Mouse (Mus musculus) megakaryocyte-erythroid progenitor cell, adult 5-6 weeks (primary cell): Measurements from ENCODE around the gene Sun5. TPM values are rescaled to one million over a fixed set of nuclear protein-coding genes. Genes with fewer than 3 reads are reported as not detected.
A peak's percentile ranks its signal among the peaks of the same experiment; 100 is the strongest.
"Not testable (repeated sequence)": the region's sequence is repeated elsewhere in the genome, so short reads cannot be mapped to it uniquely, and the experiment has no call there.

Source experiments
- ATAC-seq: replicated peaks from 2 replicates; pipeline ENCODE4 v1.8.0; 2016; ENCODE audit warnings: mild to moderate bottlenecking, inconsistent platforms; ENCODE audit not compliant: severe bottlenecking, poor library complexity, low FRiP score, low TSS enrichment
- total RNA-seq, 2 experiments: library from RNA; stranded (forward) in 1 of 2; stranded (reverse) in 1 of 2; fragments of 200-1000, 215-1000 nt in 1 of 2; fragments of >200 nt in 1 of 2; fragmentation: Nextera tagmentation in 1 of 2; gene quantifications; 2 replicates each; pipeline ENCODE4 v1.2.3; 2014 to 2017

The Sun5 gene
- total RNA-seq (2014; fragmentation: Nextera tagmentation) (not detected in 2 replicates), total RNA-seq (2017) (not detected in 2 replicates)

- no peak for ATAC-seq
Measured at GRCm38 (mm10) chr2:153870984-153871383, at the start of gene Sun5. Gene Sun5, minus strand, starts transcription at chr2:153871084.

GRCm38 (mm10) chr2:153917930-153918329, 47.0 kb upstream of the Sun5 start, which contains the start of gene Bpifb3:
Gene Bpifb3, plus strand, starts transcription at chr2:153918230.
- ATAC-seq: no peak

- ATAC-seq: no peak
Measured at GRCm38 (mm10) chr2:153914151-153914550, 43.3 kb upstream of the Sun5 start.

GRCm38 (mm10) chr2:153906626-153907025, 35.7 kb upstream of the Sun5 start:
- no peak for ATAC-seq

- no peak for ATAC-seq
Measured at GRCm38 (mm10) chr2:153902726-153903125, 31.8 kb upstream of the Sun5 start.

- no peak for ATAC-seq
Measured at GRCm38 (mm10) chr2:153900088-153900487, 29.2 kb upstream of the Sun5 start, which contains the start of gene Bpifb6. Gene Bpifb6, plus strand, starts transcription at chr2:153900388.

- ATAC-seq: no peak
Measured at GRCm38 (mm10) chr2:153899111-153899510, 28.2 kb upstream of the Sun5 start.

- ATAC-seq: no peak
Measured at GRCm38 (mm10) chr2:153874745-153875144, 3.9 kb upstream of the Sun5 start, which contains the start of gene Bpifb2. Gene Bpifb2, plus strand, starts transcription at chr2:153875045.

GRCm38 (mm10) chr2:153861960-153862359, 8.9 kb downstream of the Sun5 start:
- no peak for ATAC-seq

GRCm38 (mm10) chr2:153860715-153861114, 10.2 kb downstream of the Sun5 start:
- ATAC-seq: no peak

- ATAC-seq: no peak
Measured at GRCm38 (mm10) chr2:153860315-153860714, 10.6 kb downstream of the Sun5 start.

GRCm38 (mm10) chr2:153859581-153859980, 11.3 kb downstream of the Sun5 start:
- no peak for ATAC-seq

GRCm38 (mm10) chr2:153853544-153853943, 17.3 kb downstream of the Sun5 start:
- no peak for ATAC-seq

GRCm38 (mm10) chr2:153851030-153851360, 19.9 kb downstream of the Sun5 start:
- peak; percentile 50 for ATAC-seq

GRCm38 (mm10) chr2:153850351-153851029, 20.4 kb downstream of the Sun5 start:
- peak; percentile 74 for ATAC-seq

GRCm38 (mm10) chr2:153848389-153848788, 22.5 kb downstream of the Sun5 start:
- no peak for ATAC-seq

GRCm38 (mm10) chr2:153842854-153843253, 28.0 kb downstream of the Sun5 start:
- ATAC-seq: no peak

GRCm38 (mm10) chr2:153833291-153833690, 37.6 kb downstream of the Sun5 start:
- ATAC-seq: no peak

GRCm38 (mm10) chr2:153828704-153829103, 42.2 kb downstream of the Sun5 start:
- no peak for ATAC-seq

- no peak for ATAC-seq
Measured at GRCm38 (mm10) chr2:153827171-153827830, 43.6 kb downstream of the Sun5 start.

- not testable (repeated sequence) for ATAC-seq
Measured at GRCm38 (mm10) chr2:153825900-153826299, 45.0 kb downstream of the Sun5 start.
